Mouse (Mus musculus) left cerebral cortex, postnatal 10 days (tissue): ENCODE measurements around the gene Prex1. TPM values are rescaled to one million over a fixed set of nuclear protein-coding genes. Genes with fewer than 3 reads are reported as not detected.
A peak's percentile ranks its signal among the peaks of the same experiment; 100 is the strongest.
"Not testable (repeated sequence)": the region's sequence is repeated elsewhere in the genome, so short reads cannot be mapped to it uniquely, and the experiment has no call there.

ENCODE experiments used
- DNase-seq, 2 experiments: peaks; one replicate each; pipeline ENCODE4 v3.0.0; 2021 to 2022; ENCODE audit warnings: low spot score in 2 of 2, mixed read lengths in 1 of 2; ENCODE audit errors: extremely low spot score in 1 of 2
- intact Hi-C: fragments of 180-260 bp; cut with DNase I; formaldehyde crosslinking; loops from one replicate; pipeline ENCODE4 v1.15.1; 2025
- total RNA-seq, 2 experiments: library from RNA; stranded (reverse); gene quantifications; 2 replicates each; pipeline ENCODE4 v1.2.3; 2021

Prex1 gene
- 100 to 1,000 TPM in 1 of 2 experiments, 10 to 100 TPM in 1; 90.8 to 102 TPM for total RNA-seq

DNA sequence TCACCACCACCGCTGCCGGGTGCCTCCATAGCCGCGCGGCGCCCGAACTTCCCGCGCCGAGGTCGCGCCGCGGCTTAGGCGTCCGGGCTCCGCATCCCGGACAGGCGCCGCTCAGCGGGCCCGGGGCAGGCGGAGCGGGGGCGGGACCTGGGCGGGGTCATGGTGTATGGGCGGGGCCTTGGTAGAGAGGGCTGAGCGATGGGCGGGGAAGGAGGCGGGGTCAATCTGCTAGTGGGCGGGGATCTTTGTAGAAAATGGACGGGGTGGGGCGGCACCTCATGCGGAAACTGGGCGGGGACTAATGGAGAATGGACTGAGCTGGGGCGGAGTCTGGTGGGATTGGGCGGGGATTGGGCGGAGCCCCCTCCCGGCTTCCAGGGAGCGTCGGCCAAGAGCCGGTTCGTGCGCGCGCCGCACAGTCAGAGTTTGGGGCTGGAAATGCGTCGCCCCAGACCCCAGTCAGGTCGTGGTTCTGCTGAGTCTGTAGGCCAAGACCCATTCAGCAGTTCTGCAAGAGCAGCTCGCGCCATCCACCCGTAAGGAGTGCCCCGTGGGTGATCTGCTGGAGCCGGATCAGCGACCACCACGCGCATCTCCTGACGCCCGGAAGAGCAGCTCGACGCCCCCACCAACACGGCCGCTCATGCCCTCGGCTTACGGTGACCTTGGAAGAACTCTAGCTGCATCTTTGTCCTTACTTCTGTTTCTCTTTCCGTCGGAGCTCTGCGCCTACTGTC lies at the start of gene Prex1:
Gene Prex1, minus strand, starts transcription at position 143 of the 737 bp plus-strand sequence.
- intact Hi-C loops, result loop anchor here (5.0 kb wide), 2 partner anchors 58 to 122 kb away; no protein-coding TSS in a partner anchor
- DNase-seq, result peak; percentile 95 to 98

DNA sequence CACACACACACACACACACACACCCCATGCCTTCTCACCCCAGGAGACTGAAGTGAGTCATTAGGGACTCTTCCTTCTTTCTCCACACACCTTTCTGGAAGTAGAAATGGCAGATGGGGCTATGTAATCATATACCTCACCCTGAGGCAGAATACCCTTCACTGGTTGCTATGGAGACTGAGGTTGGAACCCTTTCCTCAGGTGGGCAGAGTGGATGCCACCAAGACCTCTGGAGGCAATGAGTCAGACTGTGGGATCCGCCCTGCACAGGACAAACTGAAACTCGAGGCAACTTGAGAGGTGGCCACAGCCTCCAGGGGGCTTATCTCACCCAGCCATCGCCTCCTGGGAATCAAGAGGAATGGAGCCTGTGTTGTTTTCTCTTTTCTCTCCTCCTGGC lies 44.3 kb upstream of the Prex1 start:
- no peak for DNase-seq
- intact Hi-C loops, result no loop called here

DNA sequence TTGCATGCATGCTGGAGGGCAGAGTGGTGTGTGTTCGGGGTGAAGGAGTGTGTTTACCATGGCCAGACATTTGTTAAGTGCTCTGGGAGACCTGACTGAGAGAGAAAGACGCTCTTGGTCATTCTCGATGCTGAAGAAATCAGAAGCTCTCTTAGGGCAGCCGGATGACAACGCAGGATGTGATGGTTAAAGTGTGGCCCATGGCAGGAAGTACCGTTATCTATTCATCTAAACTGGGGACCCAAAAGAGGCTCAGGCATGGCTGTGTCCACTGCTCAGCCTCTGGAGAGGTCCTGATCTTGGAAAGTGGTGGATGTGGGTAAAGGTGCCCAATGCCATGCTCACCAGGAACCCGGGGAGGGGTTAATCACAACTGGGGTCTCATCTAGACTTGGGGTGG lies 41.1 kb upstream of the Prex1 start:
- intact Hi-C loops, result no loop called here
- no peak for DNase-seq

DNA sequence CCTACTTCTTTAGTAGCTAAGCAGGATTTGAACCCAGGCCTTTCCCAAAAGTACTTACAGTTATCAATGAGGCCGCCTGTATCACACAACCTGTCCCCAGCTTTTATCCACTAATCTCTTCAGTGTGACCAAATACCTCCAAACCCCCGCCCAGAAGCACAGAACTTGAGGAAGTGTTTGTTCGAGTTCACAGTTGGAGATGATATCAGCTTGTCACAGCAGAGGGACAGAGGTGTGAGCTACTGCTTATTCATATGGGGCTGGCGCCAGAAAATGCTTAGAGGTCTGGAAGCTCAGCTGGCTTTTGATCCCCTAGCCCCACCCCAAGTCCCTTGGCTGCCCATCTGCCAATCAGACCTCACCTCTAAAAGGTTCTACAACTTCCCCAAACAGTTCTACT lies 40.6 kb upstream of the Prex1 start:
- DNase-seq, result no peak
- intact Hi-C loops, result no loop called here

DNA sequence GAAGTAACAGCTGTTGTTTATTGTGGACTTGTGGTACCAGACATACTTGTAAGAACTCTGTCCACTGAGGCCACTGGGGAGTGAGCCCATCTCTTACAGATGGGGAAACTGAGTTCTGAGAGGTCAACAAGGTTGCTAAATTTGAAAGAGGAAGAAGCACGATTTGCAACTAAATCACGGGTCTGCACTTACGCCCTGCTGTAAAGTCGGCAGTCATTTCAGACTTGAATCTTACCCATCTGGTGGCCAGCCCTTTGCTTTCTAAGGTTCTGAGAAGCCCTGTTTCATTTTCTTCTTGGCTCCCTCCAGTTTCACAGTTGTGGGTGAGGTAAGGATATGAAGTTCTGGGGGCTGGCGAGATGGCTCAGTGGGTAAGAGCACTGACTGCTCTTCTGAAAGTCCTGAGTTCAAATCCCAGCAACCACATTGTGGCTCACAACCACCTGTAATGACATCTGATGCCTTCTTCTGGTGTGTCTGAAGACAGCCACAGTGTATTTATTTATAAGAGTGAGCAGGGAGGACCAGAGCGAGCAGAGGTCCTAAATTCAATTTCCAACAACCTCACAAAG lies 37.1 kb upstream of the Prex1 start:
- DNase-seq, result no peak

DNA sequence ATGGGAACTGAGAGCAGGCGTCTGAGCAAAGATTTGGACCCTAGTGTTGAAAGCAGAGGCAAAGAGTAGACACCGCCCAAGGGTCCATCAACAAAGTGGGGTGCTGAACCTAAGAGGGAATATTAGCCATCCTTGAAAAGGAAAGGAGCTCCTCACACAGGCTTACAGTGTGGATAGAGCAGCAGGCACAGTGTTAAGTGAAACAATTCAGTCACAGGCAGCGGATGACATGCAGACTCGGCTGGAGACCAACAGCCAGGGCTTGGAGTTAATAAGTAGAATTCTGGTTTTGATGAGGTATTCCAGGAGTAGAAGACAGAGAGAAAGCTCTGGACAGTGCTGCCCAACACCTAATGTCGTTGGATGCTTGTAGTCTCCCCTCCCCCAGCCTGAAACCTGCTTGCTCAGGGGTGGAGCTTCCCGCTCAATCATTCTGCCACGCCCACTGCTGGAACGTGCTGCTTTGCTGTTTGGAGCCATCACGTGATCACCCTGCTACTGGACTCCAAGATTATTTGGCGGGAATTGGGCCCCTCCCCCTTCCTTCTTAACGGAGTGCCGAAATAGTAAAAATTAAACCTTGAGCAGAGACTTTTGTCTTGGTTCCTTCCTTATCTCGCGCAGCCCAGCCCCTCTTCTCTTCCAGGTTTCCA lies 32.8 kb upstream of the Prex1 start:
- DNase-seq, intact Hi-C loops: not testable (repeated sequence)

More for the DNA sequence above, 37.1 kb upstream of the Prex1 start:
- intact Hi-C loops, result no loop called here

DNA sequence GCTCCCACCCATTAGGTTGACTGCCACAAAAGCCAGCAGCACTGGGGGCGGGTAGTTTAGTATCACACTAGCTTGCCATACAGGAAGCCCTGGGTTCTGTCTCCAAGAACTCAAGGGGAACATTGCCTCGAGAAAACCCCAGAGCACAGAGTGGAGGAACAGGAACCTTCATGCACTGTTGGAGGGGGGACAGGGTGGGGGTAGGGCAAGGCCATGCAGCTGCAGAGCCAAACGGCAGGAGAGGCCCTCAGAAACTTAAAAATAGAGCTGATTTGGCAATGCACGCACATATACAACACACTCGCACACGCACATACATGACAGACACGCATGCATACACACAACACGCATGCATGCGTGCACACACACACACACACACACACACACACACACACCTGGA lies 32.2 kb upstream of the Prex1 start:
- no peak for DNase-seq
- intact Hi-C loops, result no loop called here

DNA sequence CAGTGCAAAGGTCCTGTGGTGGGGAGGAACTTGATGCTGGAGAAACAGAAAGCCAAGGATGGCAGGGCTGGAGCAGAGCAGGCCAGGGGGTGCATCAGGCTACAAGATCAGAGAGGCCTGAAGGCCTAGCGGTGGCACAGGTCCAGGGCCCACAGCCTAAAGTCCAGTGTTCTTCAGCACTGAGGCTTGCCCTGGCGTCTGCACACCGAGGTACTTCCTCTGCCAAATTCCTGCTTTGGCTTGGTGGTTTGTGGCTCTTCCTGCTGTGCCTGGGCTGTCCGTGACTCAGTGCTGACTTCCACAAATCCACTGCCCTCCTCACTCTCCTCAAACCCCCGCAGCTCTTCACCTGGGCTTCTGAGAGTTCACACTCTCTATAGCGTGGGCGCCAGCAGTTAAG lies 30.8 kb upstream of the Prex1 start:
- intact Hi-C loops, result no loop called here
- DNase-seq, result peak in 1 of 2 experiments; percentile 41

DNA sequence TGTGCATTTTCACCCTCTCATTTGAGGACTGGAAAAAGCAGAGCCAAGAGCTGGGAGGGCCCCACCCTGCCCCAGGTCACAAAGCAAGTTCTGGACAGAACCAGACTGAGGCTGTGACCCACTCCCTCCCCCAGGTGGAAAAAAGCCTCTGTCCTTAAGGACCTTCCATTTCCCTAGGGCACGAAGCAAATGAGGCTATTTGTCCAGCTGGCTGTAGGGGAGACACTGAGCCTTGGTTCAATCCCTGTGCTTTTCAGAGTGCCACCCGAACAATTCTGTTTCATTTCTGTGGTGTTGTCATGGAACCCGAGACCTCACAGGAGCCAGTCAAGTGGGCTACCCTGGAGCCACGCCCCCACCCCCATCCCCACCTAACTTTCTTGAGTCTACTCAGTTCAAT lies 29.9 kb upstream of the Prex1 start:
- intact Hi-C loops, result no loop called here
- no peak for DNase-seq

DNA sequence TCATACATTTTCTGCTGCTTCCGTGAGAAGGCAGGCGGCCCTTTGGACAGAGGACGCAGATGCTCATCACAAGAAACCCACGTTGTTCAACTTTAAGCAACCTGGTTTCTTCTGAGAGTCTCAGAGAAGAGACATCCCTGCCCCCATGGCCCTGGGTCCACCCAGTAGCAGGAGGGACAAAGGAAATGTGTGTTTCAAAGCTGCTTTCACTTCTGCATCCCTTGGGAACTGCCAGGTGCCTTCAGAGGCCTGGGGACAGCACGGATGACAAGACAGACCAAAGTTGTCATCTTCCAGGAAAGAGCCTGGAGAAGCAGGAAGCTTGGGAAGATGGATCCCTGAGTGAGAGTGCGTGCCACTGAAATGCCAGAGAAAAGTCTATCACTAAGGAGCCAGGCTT lies 27.8 kb upstream of the Prex1 start:
- intact Hi-C loops, result no loop called here
- DNase-seq, result no peak

DNA sequence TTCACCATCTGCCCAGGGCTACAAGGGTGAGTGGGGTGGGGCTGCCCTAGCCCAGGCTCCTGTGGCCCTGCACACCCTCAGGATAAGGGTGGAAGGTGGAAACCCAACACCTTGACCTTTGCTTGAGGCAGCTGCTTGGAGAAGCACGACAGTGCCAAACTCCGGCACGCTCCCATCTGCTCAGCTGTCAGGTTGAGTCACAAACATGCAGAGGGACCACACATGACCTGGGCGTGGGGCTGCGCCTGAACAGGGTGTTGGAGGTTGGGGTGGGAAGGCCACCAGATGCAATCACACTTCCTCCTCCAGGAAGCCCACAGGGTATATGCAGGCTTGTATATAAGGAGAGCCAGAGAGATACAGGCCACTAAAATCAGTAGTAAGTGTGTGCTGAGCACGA lies 26.8 kb upstream of the Prex1 start:
- intact Hi-C loops, result no loop called here
- no peak for DNase-seq

DNA sequence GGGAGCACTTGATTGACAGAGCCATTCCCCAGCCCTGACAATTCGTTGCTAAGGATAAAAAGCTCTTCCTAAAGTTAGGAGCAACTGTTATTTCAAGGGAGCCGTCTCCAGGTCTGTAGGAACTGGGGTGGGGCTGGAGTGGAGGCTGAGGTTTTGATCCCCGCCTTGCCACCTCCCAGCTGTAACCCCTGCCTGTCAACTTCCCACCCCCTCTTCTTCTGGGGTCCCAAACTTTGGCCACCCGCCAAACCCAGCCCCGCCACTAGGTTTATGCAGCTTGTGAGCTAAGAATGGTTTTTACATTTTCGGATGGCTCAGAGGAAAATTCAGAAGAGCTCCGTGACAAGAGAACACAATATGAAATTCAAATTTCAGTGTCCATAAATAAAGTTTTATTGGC lies 23.7 kb upstream of the Prex1 start:
- intact Hi-C loops, result no loop called here
- DNase-seq, result peak in 1 of 2 experiments; percentile 63

DNA sequence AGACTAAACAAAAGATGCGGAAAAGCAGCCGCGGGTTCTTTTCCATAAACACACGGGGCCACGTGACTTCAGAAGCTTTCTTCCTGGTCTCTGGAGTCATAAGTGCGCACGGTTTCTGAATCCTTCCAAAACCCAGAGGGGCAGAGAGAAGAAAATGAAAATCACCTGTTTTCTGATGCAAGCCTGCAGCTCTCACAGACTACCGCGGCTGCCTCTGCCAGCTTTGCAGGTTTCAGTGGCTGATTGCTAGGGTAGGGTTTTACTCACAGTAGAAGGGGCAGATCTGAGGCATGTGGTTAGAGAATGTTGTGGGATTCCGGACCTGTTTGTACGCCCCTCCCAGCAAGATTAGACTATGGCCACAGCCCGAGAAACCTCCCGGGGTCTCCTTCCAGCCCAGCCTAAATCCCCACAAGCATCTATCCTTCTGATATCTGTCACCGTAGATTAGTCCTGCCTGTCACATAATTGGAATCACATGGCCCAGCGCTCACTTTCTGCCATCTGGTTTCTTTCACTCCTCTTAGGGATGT lies 21.9 kb upstream of the Prex1 start:
- intact Hi-C loops, result no loop called here
- no peak for DNase-seq

DNA sequence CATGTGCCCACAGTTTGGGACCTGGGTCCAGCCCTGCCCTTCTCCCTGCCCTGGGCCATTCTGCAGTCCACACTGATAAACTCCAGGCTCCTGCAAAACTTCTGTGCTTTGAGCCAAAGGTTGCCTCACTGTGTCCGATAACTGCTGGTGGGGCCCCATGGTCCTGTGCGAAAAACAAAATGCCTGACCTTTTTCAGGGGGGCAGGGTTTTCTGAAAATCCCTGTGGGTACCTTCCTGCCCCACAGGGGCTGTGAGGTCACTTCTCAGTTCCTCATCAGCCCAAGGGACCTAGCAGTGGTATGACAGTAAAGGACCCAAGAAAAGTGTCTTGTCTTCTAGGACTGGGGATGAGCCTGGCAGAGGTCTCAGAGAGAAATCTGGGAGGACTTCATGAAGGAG lies 19.2 kb upstream of the Prex1 start:
- intact Hi-C loops, result no loop called here
- no peak for DNase-seq

DNA sequence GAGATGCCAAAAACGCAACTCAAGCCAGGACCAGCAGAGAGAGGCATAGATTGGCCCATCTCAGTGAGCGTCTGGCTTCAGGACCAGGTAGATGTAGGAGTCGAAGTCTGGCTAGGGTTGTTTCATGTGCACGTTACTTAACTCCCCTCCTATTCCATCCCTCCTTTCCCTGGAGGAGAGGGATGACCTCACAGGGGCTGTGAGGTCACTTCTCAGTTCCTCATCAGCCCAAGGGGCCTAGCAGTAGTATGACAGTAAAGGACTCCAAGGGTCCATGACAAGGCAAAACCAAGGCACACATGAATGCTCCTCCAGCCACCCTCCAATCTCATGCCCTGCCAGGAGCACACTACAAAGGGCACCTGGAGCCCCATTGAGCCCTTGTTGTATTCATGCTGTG lies 18.5 kb upstream of the Prex1 start:
- DNase-seq, result no peak

DNA sequence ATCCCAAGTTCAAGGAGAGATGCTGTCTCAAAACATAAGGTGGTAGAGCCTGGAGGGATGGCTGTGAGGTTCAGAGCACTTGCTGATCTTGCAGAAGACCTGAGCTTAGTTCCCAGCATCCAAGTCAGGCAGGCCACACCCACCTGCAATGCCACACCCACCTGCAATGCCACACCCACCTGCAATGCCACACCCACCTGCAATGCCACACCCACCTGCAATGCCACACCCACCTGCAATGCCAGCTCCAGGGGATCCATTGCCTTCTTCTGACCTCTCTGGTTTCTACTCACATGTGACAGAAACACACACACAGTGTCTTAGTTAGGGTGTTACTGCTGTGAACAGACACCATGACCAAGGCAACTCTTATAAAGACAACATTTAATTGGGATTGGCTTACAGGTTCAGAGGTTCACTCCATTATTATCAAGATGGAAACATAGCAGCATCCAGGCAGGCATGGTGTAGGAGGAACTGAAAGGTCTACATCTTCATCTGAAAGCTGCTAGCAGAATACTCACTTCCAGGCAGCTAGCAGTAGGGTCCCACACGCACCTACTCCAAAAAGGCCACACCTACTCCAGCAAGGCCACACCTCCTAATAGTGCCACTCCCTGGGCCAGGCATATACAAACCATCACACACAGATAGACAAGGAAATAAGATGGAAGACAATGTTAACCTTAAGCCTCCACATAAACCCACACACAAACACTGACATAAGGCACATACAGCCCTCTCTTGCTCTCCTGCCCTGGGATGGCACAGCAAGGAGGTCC lies 17.7 kb upstream of the Prex1 start:
- DNase-seq, intact Hi-C loops: not testable (repeated sequence)

More for the DNA sequence above, 18.5 kb upstream of the Prex1 start:
- intact Hi-C loops, result no loop called here

DNA sequence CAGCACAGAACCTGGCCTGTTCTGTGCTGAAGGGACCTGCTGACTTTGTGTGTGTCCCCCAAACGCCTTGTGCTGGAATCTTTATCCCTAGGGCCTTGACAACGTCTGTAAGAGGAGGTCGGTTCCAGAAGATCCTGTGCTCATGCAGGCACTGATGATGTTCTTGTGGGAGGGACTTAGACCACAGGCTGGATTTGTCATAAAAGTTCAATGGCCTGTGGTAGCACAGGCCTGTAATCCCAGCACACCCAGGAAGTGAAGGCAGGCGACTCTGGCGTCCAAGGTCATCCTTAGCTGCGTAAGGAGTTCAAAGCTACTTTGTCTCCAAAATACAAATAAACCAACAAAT lies 16.9 kb upstream of the Prex1 start:
- intact Hi-C loops, result no loop called here
- no peak for DNase-seq

DNA sequence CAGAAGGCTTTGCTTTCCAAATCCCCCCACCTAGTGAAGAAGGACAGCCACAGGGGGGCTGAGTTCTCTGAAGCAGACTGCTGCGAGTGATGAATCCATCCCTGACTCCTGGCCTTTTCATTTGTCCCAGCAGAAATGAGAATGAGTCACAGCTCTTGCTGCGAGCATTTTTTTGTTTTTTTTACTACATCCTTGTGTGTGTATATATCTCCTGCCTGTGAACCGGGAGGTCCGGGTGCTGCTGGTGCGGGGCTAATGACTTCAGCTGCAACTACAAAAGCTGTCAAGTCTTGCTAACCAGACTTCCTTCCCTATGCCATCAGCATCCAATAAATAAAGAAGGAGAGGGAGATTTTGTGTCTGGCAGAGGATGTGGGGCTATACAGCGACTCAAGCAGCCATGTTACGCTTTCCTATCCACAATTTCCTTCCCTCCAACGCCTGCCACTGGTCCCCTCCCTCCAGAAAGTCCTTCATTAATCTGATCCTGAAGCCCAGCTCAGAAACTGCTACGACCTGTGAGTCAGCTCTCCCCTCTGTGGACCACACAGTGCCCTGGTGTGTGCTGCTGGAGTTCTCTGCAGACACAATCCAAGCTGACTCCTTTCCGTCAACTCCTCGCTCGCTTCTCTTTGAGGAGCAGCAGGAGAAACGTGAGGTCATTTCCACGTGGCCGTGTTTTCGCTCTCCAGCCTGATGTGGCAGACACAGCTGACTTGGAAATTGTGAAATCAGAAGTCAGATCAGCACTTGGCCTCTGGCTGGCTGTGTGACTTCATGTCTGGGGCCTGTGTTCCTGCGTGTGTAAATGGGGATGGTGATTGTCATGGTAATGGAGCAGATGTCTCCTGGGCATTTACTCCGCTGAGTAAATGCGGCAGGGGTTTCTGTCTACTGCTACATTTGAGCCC lies 16.3 kb upstream of the Prex1 start:
- intact Hi-C loops, result no loop called here
- DNase-seq, result peak in 1 of 2 experiments; percentile 56
